Mouse (Mus musculus): Measurements from ENCODE around the gene Xpo4. TPM values are rescaled to one million over a fixed set of nuclear protein-coding genes. Genes with fewer than 3 reads are reported as not detected.

The Xpo4 gene
- polyA plus RNA-seq, 1 experiment from 2014 or later, result 19.8 TPM

DNA sequence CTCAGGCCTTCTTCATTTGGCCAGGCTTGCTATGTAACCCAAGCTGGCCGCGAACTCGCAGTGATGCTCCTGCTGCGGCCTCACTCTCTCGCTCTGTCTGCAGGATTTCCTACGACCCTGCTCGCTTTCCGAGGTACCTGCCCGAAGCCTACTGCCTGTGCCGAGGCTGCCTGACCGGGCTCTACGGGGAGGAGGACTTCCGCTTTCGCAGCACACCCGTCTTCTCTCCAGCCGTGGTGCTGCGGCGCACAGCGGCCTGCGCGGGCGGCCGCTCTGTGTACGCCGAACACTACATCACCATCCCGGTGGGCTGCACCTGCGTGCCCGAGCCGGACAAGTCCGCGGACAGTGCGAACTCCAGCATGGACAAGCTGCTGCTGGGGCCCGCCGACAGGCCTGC is 123.0 kb downstream of the Xpo4 start:
- Histone ChIP-seq H3K4me3 (ENCODE audit: low read length) (no peak overlapping the region), H3K4me2 (ENCODE audit: low read depth, low read length) (no peak overlapping the region)
- WGBS, result 57% methylated on average over 34 of the region's 34 CpGs

DNA sequence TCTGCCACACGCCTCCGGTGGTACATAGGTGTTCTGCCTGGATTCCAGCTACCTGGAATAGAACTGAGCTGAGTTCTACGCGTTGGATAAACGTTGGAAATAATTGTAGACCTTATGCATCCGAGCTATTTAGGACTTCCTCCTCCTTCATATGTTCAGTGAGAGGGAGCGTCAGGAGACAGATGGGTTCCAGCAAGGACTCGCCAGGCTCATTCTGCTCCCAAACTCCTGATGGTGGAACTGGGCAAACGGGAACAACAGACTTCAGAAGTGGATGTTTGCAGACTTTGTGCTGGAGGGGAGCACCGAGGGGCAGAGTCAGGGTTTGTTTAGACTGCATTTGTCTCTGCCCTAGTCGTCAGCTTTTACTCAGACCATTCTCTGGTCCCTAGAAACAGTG is 124.5 kb downstream of the Xpo4 start:
- H3K9ac ChIP-seq (ENCODE audit: low read length), result no peak overlapping the region
- peaks cover 15% of the 10 kb centered on the region for H3K4me1 ChIP-seq (replicated peaks; ENCODE audit: control insufficient read depth, insufficient read depth, low read length)
- H3K4me2 ChIP-seq (ENCODE audit: low read depth, low read length), result no peak overlapping the region
- H3K9me3 ChIP-seq (ENCODE audit: control insufficient read depth, low read length), result no peaks in the 10 kb centered on the region
- no peak for ATAC-seq (ENCODE audit: low read depth)
- H3K36me3 ChIP-seq (ENCODE audit: control insufficient read depth, insufficient read depth, low read length), result no peaks in the 10 kb centered on the region; the same call in 1 of the 2 replicates
- WGBS, result 61% methylated on average over 11 of the region's 11 CpGs
- H3K4me3 ChIP-seq (ENCODE audit: low read length), result no peak overlapping the region
- H3K27ac ChIP-seq (ENCODE audit: low read length), result no peak overlapping the region
- H3K27me3 ChIP-seq (ENCODE audit: control insufficient read depth, insufficient read depth, low read depth, low read length), result no peaks in the 10 kb centered on the region

More for the DNA sequence above, 123.0 kb downstream of the Xpo4 start:
- no peaks in the 10 kb centered on the region for H3K9me3 ChIP-seq (ENCODE audit: control insufficient read depth, low read length)
- peaks cover 16% of the 10 kb centered on the region for H3K4me1 ChIP-seq (replicated peaks; ENCODE audit: control insufficient read depth, insufficient read depth, low read length)
- no peak overlapping the region for H3K9ac ChIP-seq (ENCODE audit: low read length)
- ATAC-seq (ENCODE audit: low read depth), result no peak
- no peaks in the 10 kb centered on the region for H3K27me3 ChIP-seq (ENCODE audit: control insufficient read depth, insufficient read depth, low read depth, low read length)
- H3K27ac ChIP-seq (ENCODE audit: low read length), result no peak overlapping the region
- H3K36me3 ChIP-seq (ENCODE audit: control insufficient read depth, insufficient read depth, low read length), result no peaks in the 10 kb centered on the region; the same call in 1 of the 2 replicates

DNA sequence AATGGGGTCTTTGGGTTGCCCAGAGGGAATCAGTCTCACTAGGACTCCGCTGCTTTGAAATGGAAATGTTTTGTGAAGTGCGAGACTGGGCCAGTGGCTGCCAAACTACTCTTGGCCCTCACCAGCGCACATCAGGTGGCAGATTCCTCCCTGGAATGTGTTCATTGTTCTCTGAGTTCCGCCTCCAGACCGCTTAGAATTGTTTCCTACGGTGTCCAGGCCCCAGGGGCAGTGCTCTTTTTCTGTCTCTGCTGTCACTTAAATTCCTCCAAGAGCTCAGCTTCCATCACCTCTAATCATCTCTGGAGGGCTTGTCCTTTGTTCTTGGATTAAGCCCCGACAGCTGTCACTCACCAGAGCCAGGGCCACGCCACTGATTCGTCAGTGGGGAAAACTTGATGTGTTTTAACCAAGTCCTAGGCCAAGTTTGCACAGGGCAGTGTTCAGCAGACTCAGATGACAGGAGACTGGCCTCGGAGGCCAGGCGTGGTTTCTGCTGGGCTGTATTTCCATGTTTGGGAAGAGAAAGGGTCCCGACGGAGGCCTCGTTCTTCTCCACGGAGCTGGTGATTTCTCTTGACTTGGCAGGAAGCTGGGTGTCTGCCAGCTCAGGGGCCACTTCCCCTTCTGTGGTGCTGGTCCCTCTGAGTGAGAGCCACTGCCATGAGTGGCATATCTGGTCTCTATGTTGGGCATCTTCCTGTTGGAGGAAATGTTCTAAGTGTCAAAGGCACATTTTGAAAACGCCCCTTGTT is 127.8 kb downstream of the Xpo4 start:
- peak overlapping the region; percentile 45 for H3K27ac ChIP-seq (ENCODE audit: low read length)
- no peak overlapping the region; the same call in 1 of the 2 replicates for H3K4me2 ChIP-seq (ENCODE audit: low read depth, low read length)
- WGBS, result 13% methylated on average over 16 of the region's 16 CpGs
- H3K4me3 ChIP-seq (ENCODE audit: low read length), result no peak overlapping the region
- H3K9me3 ChIP-seq (ENCODE audit: control insufficient read depth, low read length), result no peaks in the 10 kb centered on the region
- peaks cover 34% of the 10 kb centered on the region for H3K4me1 ChIP-seq (replicated peaks; ENCODE audit: control insufficient read depth, insufficient read depth, low read length)
- H3K36me3 ChIP-seq (ENCODE audit: control insufficient read depth, insufficient read depth, low read length), result no peaks in the 10 kb centered on the region; the same call in 1 of the 2 replicates
- H3K27me3 ChIP-seq (ENCODE audit: control insufficient read depth, insufficient read depth, low read depth, low read length), result no peaks in the 10 kb centered on the region
- H3K9ac ChIP-seq (ENCODE audit: low read length), result no peak overlapping the region
- ATAC-seq (ENCODE audit: low read depth), result peak; percentile 36

DNA sequence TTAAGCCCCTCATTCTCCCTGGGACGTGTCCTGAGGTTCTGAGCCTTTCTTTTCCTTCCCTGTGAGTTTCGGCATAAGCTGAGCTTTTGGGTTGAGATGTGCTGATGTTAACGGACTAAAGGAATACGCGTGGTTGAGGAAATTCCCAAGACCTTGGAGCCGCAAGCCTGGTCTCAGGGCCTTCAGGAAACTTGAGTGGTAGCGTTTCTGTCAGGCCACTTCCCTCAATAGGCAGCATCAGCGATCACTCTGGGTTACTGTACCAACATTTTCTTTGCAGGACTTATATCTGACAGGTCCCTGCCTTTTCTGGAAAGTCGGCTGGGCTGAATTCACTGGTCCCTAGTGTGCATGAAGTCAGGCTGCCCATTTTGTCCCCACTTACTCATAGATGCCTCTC is 128.4 kb downstream of the Xpo4 start:
- Histone ChIP-seq H3K9me3 (ENCODE audit: control insufficient read depth, low read length) (no peaks in the 10 kb centered on the region), H3K9ac (ENCODE audit: low read length) (no peak overlapping the region), H3K4me1 (replicated peaks; ENCODE audit: control insufficient read depth, insufficient read depth, low read length) (peaks cover 34% of the 10 kb centered on the region), H3K27ac (ENCODE audit: low read length) (peak overlapping the region; percentile 45), H3K27me3 (ENCODE audit: control insufficient read depth, insufficient read depth, low read depth, low read length) (no peaks in the 10 kb centered on the region), H3K4me3 (ENCODE audit: low read length) (no peak overlapping the region), H3K36me3 (ENCODE audit: control insufficient read depth, insufficient read depth, low read length) (no peaks in the 10 kb centered on the region), H3K4me2 (ENCODE audit: low read depth, low read length) (no peak overlapping the region)
- WGBS, result 57% methylated on average over 9 of the region's 9 CpGs
- no peak for ATAC-seq (ENCODE audit: low read depth)

DNA sequence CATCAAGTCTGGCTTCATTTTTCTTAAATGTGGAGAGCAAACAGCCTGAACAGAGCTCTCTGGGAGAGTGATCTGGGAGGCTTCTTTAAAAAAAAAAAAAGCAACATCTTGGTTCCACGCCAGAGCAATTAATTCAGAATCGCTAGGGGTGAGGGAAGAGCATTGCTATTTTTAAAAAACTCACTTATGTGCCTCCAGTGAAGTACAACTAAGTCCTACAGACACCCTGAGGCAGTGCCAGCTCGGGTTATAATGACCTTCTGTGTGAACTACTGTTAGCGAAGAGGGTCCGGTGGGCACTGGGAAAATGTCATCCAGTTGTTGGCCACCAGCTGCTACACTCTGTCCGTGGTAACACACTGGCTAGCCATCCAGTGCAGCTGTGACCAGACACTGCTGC is 129.6 kb downstream of the Xpo4 start:
- Histone ChIP-seq H3K27me3 (ENCODE audit: control insufficient read depth, insufficient read depth, low read depth, low read length) (no peaks in the 10 kb centered on the region), H3K4me3 (ENCODE audit: low read length) (no peak overlapping the region), H3K36me3 (ENCODE audit: control insufficient read depth, insufficient read depth, low read length) (no peaks in the 10 kb centered on the region), H3K4me2 (ENCODE audit: low read depth, low read length) (0 out of 2 replicates have a peak overlapping the region, but pooled peaks have one; percentile 9), H3K9me3 (ENCODE audit: control insufficient read depth, low read length) (no peaks in the 10 kb centered on the region), H3K9ac (ENCODE audit: low read length) (no peak overlapping the region), H3K4me1 (replicated peaks; ENCODE audit: control insufficient read depth, insufficient read depth, low read length) (peaks cover 34% of the 10 kb centered on the region), H3K27ac (ENCODE audit: low read length) (peak overlapping the region; percentile 90)
- WGBS, result 34% methylated on average over 6 of the region's 6 CpGs
- peak; percentile 35 for ATAC-seq (ENCODE audit: low read depth)

DNA sequence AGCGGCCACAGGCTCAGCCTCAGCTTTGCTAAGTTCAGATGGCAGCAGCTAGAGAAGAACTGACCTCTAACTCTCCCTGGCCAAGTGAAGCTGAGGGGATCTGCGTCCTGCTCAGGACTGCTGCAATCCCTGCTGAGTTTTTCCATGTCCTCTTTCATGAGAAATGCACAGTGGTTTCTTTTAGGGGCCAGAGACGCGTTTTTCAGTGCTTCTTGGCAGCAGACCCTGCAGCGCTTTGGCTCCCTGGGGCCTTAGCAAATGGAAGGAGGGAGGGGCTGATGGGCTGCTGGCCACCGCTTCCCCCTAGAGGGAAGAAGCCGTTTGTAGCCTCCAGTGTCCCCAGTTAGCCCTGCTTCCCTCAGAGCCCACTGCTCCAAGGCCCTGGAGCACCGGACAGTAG is 130.3 kb downstream of the Xpo4 start:
- Histone ChIP-seq H3K9ac (ENCODE audit: low read length) (0 out of 2 replicates have a peak overlapping the region, but pooled peaks have one; percentile 12), H3K4me1 (replicated peaks; ENCODE audit: control insufficient read depth, insufficient read depth, low read length) (peaks cover 34% of the 10 kb centered on the region), H3K9me3 (ENCODE audit: control insufficient read depth, low read length) (no peaks in the 10 kb centered on the region), H3K4me2 (ENCODE audit: low read depth, low read length) (0 out of 2 replicates have a peak overlapping the region, but pooled peaks have one; percentile 4), H3K36me3 (ENCODE audit: control insufficient read depth, insufficient read depth, low read length) (no peaks in the 10 kb centered on the region), H3K27me3 (ENCODE audit: control insufficient read depth, insufficient read depth, low read depth, low read length) (no peaks in the 10 kb centered on the region), H3K27ac (ENCODE audit: low read length) (peak overlapping the region; percentile 90), H3K4me3 (ENCODE audit: low read length) (no peak overlapping the region)
- peak; percentile 74 for ATAC-seq (ENCODE audit: low read depth)
- WGBS, result 22% methylated on average over 8 of the region's 8 CpGs

DNA sequence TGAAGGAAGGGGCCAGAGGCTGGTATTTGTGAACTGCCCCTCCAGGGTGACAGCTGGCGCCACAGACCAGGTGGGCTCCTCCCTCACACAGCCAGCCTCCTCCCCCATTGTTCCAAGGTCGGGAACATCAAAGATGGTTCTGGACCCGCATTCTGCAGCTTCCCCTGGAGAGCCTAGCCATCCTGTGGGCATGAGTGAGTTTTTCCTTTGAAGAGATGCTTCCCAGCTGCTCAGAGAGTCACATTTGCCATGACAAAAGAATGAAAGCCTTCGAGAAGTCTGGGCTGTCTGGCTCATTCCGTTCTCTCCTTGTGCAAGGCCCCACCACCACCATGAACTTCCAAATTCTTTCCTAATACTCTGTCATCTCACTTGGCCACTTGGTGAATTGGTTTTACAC is 130.9 kb downstream of the Xpo4 start:
- Histone ChIP-seq H3K4me1 (replicated peaks; ENCODE audit: control insufficient read depth, insufficient read depth, low read length) (peaks cover 34% of the 10 kb centered on the region), H3K36me3 (ENCODE audit: control insufficient read depth, insufficient read depth, low read length) (no peaks in the 10 kb centered on the region), H3K9me3 (ENCODE audit: control insufficient read depth, low read length) (no peaks in the 10 kb centered on the region), H3K27ac (ENCODE audit: low read length) (peak overlapping the region; percentile 90), H3K4me2 (ENCODE audit: low read depth, low read length) (0 out of 2 replicates have a peak overlapping the region, but pooled peaks have one; percentile 4), H3K4me3 (ENCODE audit: low read length) (no peak overlapping the region), H3K9ac (ENCODE audit: low read length) (no peak overlapping the region), H3K27me3 (ENCODE audit: control insufficient read depth, insufficient read depth, low read depth, low read length) (no peaks in the 10 kb centered on the region)
- 15% methylated on average over 5 of the region's 5 CpGs for WGBS
- ATAC-seq (ENCODE audit: low read depth), result peak; percentile 43

- Histone ChIP-seq H3K4me1 (replicated peaks; ENCODE audit: control insufficient read depth, insufficient read depth, low read length) (peaks cover 34% of the 10 kb centered on the region), H3K4me3 (ENCODE audit: low read length) (no peak overlapping the region), H3K9me3 (ENCODE audit: control insufficient read depth, low read length) (no peaks in the 10 kb centered on the region), H3K27me3 (ENCODE audit: control insufficient read depth, insufficient read depth, low read depth, low read length) (no peaks in the 10 kb centered on the region), H3K36me3 (ENCODE audit: control insufficient read depth, insufficient read depth, low read length) (no peaks in the 10 kb centered on the region), H3K9ac (ENCODE audit: low read length) (no peak overlapping the region), H3K27ac (ENCODE audit: low read length) (peak overlapping the region; percentile 10; the same call in 1 of the 2 replicates), H3K4me2 (ENCODE audit: low read depth, low read length) (no peak overlapping the region)
- WGBS, result 33% methylated on average over 11 of the region's 11 CpGs
- no peak for ATAC-seq (ENCODE audit: low read depth)
These were observed 131.4 kb downstream of the Xpo4 start for GRCm38 (mm10) chr14:57533841-57534240.

GRCm38 (mm10) chr14:57533214-57533613 is 132.0 kb downstream of the Xpo4 start:
- H3K9me3 ChIP-seq (ENCODE audit: control insufficient read depth, low read length), result no peaks in the 10 kb centered on the region
- no peak overlapping the region for H3K27ac ChIP-seq (ENCODE audit: low read length)
- no peak overlapping the region for H3K4me3 ChIP-seq (ENCODE audit: low read length)
- WGBS, result 45% methylated on average over 3 of the region's 3 CpGs
- no peak overlapping the region for H3K4me2 ChIP-seq (ENCODE audit: low read depth, low read length)
- no peaks in the 10 kb centered on the region for H3K27me3 ChIP-seq (ENCODE audit: control insufficient read depth, insufficient read depth, low read depth, low read length)
- H3K4me1 ChIP-seq (replicated peaks; ENCODE audit: control insufficient read depth, insufficient read depth, low read length), result peaks cover 34% of the 10 kb centered on the region
- no peak for ATAC-seq (ENCODE audit: low read depth)
- H3K36me3 ChIP-seq (ENCODE audit: control insufficient read depth, insufficient read depth, low read length), result no peaks in the 10 kb centered on the region
- no peak overlapping the region for H3K9ac ChIP-seq (ENCODE audit: low read length)
